Mouse (Mus musculus) cerebellum, adult 2 months (tissue): ENCODE results near the gene Phldb3. TPM values are rescaled to one million over a fixed set of nuclear protein-coding genes. Genes with fewer than 3 reads are reported as not detected.

Experiments
- DNase-seq, 2 experiments: peaks; one replicate each; pipeline ENCODE4 v3.0.0; 2021
- H3K27ac ChIP-seq: fragments of 200-500 bp; 2 replicates; pipeline ENCODE4 v1.5.1; 2012; ENCODE audit warnings: low read length, control low read depth, inconsistent platforms; ENCODE audit not compliant: insufficient read depth
- H3K27me3 ChIP-seq: fragments of 200-500 bp; 2 replicates; pipeline ENCODE4 v1.6.1; 2012; ENCODE audit warnings: inconsistent platforms, mild to moderate bottlenecking, low read length, moderate library complexity; ENCODE audit not compliant: control insufficient read depth, insufficient read depth
- H3K4me1 ChIP-seq: fragments of 200-500 bp; 2 replicates; pipeline ENCODE4 v1.6.1; 2011; ENCODE audit warnings: low read length; ENCODE audit not compliant: control insufficient read depth, insufficient read depth
- H3K4me3 ChIP-seq: fragments of 200-500 bp; replicated peaks from 2 replicates; pipeline ENCODE3; 2011; ENCODE audit warnings: mild to moderate bottlenecking, low read depth, low read length, control low read depth; ENCODE audit not compliant: insufficient read depth
- CTCF ChIP-seq: fragments of 200-500 bp; IDR thresholded peaks from 2 replicates; pipeline ENCODE4 v1.5.1; 2011; ENCODE audit warnings: low read depth, mild to moderate bottlenecking, control low read depth, low read length, moderate library complexity, borderline replicate concordance; ENCODE audit not compliant: insufficient read depth
- POLR2A ChIP-seq: fragments of 200-500 bp; IDR thresholded peaks from 2 replicates; pipeline ENCODE4 v1.6.1; 2011; ENCODE audit warnings: low read length, control low read depth, borderline replicate concordance; ENCODE audit not compliant: insufficient read depth
- WGBS: fragments of 180-500 bp; shearing (Covaris S2); methylation state at CpG from one replicate; pipeline ENCODE4 v1.1.7; 2018; 5-methylcytosine and 5-hydroxymethylcytosine counted together
- polyA plus RNA-seq: library from polyadenylated mRNA; depleted of rRNA; stranded (reverse); fragments of >200 nt; gene quantifications from 2 replicates; pipeline ENCODE4 v1.2.3, GENCODE M21; 2012

Phldb3 gene
- polyA plus RNA-seq, 1 experiment = 0.18 TPM

- DNase-seq = peak; percentile 44 to 50
- TF ChIP-seq CTCF (no peak), POLR2A (peak; percentile 71; the same call in 1 of the 2 replicates)
- no peak within 1 kb of the TSS for H3K27ac ChIP-seq
- WGBS = 7% methylated on average over 30 of the region's 30 CpGs
- H3K27me3 ChIP-seq = no peaks in the 10 kb centered on the region
- no peaks in the 10 kb centered on the region for H3K4me1 ChIP-seq
- peak within 1 kb of the TSS; percentile 56 for H3K4me3 ChIP-seq
These were observed 23.0 kb upstream of the Phldb3 start, which contains the start of the genes Ethe1 and Zfp575 for GRCm38 (mm10) chr7:24587330-24588105. Gene Ethe1 (plus strand): TSS chr7:24587543. Gene Zfp575 (minus strand): TSS chr7:24587641.

DNA sequence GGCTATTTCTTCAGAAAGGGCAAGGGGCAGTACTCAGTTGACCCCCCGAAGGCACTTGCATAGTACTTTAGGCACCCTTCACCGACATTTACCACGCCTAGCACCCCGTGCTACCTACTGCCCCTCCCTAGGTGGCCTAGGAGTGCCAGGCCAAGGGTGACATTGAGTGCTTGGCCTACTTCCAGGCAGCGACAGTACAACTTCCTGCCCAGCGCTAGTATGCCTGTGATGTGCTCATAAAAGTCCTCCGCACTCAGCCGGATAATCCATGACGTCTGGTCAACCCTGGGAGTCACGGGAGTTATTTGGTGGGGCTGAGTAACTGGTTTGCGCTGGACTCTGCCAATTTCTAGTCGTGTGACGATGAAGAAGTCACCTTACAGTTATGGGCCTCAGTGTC, 22.2 kb upstream of the Phldb3 start:
- TF ChIP-seq CTCF (no peak), POLR2A (no peak)
- Histone ChIP-seq H3K27me3 (no peaks in the 10 kb centered on the region), H3K4me1 (no peaks in the 10 kb centered on the region), H3K4me3 (no peak overlapping the region), H3K27ac (no peak overlapping the region)
- DNase-seq = no peak
- 74% methylated on average over 13 of the region's 13 CpGs for WGBS

- WGBS = 79% methylated on average over 5 of the region's 5 CpGs
These were observed 18.8 kb upstream of the Phldb3 start for GRCm38 (mm10) chr7:24591735-24592134.

DNA sequence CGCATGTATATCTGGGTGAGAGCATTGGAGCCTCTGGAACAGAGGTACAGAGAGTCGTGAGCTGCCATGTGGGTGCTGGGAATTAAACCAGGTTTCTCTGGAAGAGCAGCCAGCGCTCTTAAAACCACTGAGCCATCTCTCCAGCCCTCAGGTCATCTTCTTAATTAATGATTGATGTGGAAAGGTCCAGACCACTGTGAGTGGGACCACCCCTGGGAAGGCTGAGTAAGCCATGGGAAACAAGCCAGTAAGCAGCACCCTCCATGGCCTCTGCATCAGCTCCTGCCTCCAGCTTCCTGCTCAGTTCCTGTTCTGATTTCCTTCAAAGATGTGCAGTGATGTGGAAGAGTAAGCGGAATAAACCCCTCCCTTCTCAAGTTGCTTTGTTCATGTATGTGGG, 18.4 kb upstream of the Phldb3 start:
- peaks cover 5% of the 10 kb centered on the region for H3K4me1 ChIP-seq
- no peaks in the 10 kb centered on the region for H3K27me3 ChIP-seq
- TF ChIP-seq CTCF (no peak), POLR2A (no peak)
- 63% methylated on average over 4 of the region's 4 CpGs for WGBS
- no peak overlapping the region for H3K4me3 ChIP-seq
- no peak overlapping the region for H3K27ac ChIP-seq
- DNase-seq = no peak

More at GRCm38 (mm10) chr7:24591735-24592134, 18.8 kb upstream of the Phldb3 start:
- Histone ChIP-seq H3K27me3 (no peaks in the 10 kb centered on the region), H3K4me3 (no peak overlapping the region), H3K4me1 (peaks cover 5% of the 10 kb centered on the region), H3K27ac (no peak overlapping the region)
- DNase-seq = no peak
- no peak for TF ChIP-seq CTCF
- no peak for TF ChIP-seq POLR2A

GRCm38 (mm10) chr7:24592781-24593180, 17.8 kb upstream of the Phldb3 start:
- Histone ChIP-seq H3K27me3 (no peaks in the 10 kb centered on the region), H3K4me1 (peaks cover 5% of the 10 kb centered on the region), H3K4me3 (no peak overlapping the region), H3K27ac (no peak overlapping the region)
- WGBS = 86% methylated on average over 6 of the region's 6 CpGs
- no peak for TF ChIP-seq CTCF
- TF ChIP-seq POLR2A = no peak
- no peak for DNase-seq

GRCm38 (mm10) chr7:24593621-24594308, 16.8 kb upstream of the Phldb3 start:
- peak; percentile 75 to 77 for DNase-seq
- H3K27ac ChIP-seq = peak overlapping the region; percentile 70
- no peaks in the 10 kb centered on the region for H3K27me3 ChIP-seq
- peaks cover 5% of the 10 kb centered on the region for H3K4me1 ChIP-seq
- H3K4me3 ChIP-seq = peak overlapping the region; percentile 89
- WGBS = 2% methylated on average over 39 of the region's 39 CpGs
- no peak for TF ChIP-seq CTCF
- peak; percentile 82 for TF ChIP-seq POLR2A

GRCm38 (mm10) chr7:24594309-24594803, 16.2 kb upstream of the Phldb3 start:
- TF ChIP-seq POLR2A = no peak
- no peak for TF ChIP-seq CTCF
- 6% methylated on average over 13 of the region's 13 CpGs for WGBS
- H3K27ac ChIP-seq = no peak overlapping the region
- H3K4me3 ChIP-seq = peak overlapping the region; percentile 89
- H3K27me3 ChIP-seq = no peaks in the 10 kb centered on the region
- DNase-seq = peak in 1 of 2 experiments; percentile 32
- peaks cover 5% of the 10 kb centered on the region for H3K4me1 ChIP-seq
